Mouse (Mus musculus) neural tube, postnatal 0 days (tissue): ENCODE measurements around the gene Cr2. TPM values are rescaled to one million over a fixed set of nuclear protein-coding genes. Genes with fewer than 3 reads are reported as not detected.

Source experiments
- polyA plus RNA-seq: library from polyadenylated mRNA; unstranded; fragments of >200 nt; fragmentation: Nextera tagmentation; extraction: Ambion mirVana; gene quantifications from 2 replicates; pipeline ENCODE4 v1.2.1, GENCODE M21; 2015

Cr2 gene
- polyA plus RNA-seq: 0.66 and 1.1 TPM in 2 replicates

DNA sequence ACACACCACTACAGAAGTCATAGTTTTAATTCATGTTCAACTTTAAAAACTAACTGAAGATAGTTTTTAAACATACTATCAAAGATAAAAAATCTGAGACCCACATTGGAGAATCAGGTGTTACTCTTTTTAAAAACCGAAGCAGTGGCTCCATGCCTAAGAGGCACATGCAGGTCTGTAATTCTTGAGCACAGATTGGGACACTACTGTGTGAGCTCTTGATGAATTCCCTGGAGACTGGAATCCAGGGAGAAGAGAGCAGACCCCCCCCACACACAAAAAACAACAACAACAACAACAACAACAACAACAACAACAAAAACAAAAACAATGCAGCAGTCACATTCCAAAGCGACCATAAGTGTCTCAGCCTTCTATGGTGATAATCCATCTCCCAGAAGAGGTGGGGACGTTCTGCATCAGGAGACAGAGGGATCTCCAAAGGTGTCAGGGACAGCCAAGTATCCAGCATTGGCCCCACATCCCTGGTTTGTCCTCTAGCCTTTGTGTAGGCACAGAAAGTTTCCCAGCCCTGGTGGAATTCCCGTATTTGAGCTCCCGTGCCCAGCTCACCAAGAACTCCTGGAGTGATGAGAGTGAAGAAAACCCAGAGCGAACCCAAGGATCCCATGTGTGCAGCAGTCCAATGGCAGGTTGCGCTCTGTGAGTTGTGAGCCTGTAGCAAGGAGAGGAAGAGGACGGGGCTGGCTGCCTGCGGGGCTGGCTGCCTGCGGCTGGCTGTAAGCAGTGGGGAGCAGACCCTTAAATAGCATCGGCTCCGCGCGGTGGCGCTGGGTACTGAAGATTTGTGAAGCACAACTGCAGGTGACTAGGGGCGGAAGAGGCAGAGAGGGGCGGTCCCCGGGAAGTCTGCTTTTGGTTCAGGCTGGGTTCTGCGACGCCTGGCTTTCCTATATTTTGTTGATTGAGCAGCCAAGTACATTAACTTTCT, at the start of gene Cr2:
TSS of gene Cr2 (minus strand) at position 737 of the 952 bp plus-strand sequence.

GRCm38 (mm10) chr1:195130953-195131674, 45.4 kb downstream of the Cr2 start, which contains the start of gene Cr1l:
Gene Cr1l, minus strand, starts transcription at chr1:195131586.

GRCm38 (mm10) chr1:195092220-195092720, 84.2 kb downstream of the Cr2 start, which contains the start of gene Cd46:
Gene Cd46, minus strand, starts transcription at chr1:195092249.

Other genes with a start within 250 kb of the Cr2 start
- 22.0 and 25.0 TPM in 2 replicates for gene Cd34, start 237.9 kb downstream of the Cr2 start, polyA plus RNA-seq
- gene Cd46, start 84.5 kb downstream of the Cr2 start, polyA plus RNA-seq: 0.87 and 1.2 TPM in 2 replicates
- 42.0 and 46.8 TPM in 2 replicates for gene Cr1l, start 45.1 kb downstream of the Cr2 start, polyA plus RNA-seq